ENCODE assay signal across 10 mouse cellular contexts in the genomic region with DNA sequence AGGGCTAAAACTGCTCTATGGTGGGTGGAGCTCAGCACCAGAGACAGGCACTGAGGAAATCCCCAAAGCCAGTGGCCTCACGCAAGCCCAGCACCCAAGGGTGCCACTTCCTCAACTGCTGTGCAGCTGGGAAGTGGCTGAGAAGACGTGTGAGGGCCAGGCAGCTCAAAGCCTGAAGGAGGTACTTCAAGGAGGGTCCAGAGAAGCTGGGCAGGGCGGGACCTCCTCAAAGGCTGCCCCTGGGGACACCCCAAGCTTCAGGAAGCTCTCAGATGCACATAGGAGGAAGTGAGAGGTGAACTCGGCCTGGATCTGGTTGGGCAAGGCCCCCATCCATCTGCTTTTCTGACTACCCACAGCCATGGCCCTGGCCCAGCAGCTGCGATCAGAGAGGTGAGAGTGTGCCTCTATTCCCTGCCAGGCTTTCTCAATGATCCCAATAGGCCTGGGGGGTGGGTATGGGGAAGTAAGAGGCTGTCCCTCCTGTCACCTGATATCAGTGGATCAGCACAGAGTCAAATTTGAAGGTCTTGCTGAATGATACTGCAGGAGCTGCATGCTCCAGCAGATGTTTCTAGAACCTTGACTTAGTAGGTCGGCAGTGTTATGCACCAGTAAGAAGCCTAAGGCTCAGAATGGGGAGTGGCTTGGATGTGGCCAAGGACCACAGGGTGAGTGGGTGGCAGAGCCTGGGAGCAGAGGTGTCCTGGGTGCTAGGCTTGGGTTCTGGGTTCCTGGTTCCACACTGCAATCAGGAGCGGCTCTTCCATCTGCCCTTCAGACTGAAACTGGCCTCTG. TPM values are rescaled to one million over a fixed set of nuclear protein-coding genes. Genes with fewer than 3 reads are reported as not detected.
DNase-seq lines count a peak whose midpoint lies in the region; ATAC-seq and TF ChIP-seq lines count a peak whose summit lies in the region.
"Had no signal": no experiment of that assay in that cellular context is flagged by ENCODE, and none has a peak within 500 bp of the region (broad histone marks: within the 10 kb centered on the region; RNA-seq: fewer than 3 reads in every experiment).

A gene (plus strand): TSS at position 107 of the 798 bp plus-strand sequence.

- no peaks in the 10 kb centered on the region for H3K9me3 ChIP-seq in midbrain, postnatal 0 days (ENCODE audit: low read length)
- H3K9me3 ChIP-seq: hindbrain, embryonic 15.5 days had no signal

- 70% methylated on average over 7 of the region's 7 CpGs for WGBS in midbrain, postnatal 0 days

- H3K4me1 ChIP-seq in midbrain, postnatal 0 days (ENCODE audit: insufficient read depth, low read length), result no peaks in the 10 kb centered on the region
- H3K4me1 ChIP-seq: hindbrain, embryonic 15.5 days had no signal

- H3K4me2 ChIP-seq in midbrain, postnatal 0 days (ENCODE audit: low read depth, low read length, poor library complexity, severe bottlenecking), result no peak within 1 kb of the TSS
- H3K4me2 ChIP-seq: hindbrain, embryonic 15.5 days had no signal

- no peak for TF ChIP-seq CTCF in midbrain, postnatal 0 days (IDR thresholded peaks at IDR 0.05)

- H3K27me3 ChIP-seq in midbrain, postnatal 0 days (ENCODE audit: insufficient read depth, low read length), result no peaks in the 10 kb centered on the region
- H3K27me3 ChIP-seq: hindbrain, embryonic 15.5 days had no signal

- H3K4me3 ChIP-seq in midbrain, postnatal 0 days (ENCODE audit: low read depth, low read length), result no peak within 1 kb of the TSS
- H3K4me3 ChIP-seq: hindbrain, embryonic 15.5 days had no signal

- peak; percentile 81 for ATAC-seq in activated CD4-positive, CD25-positive, alpha-beta regulatory T cell, adult 4 months
- ATAC-seq in megakaryocyte-erythroid progenitor cell, adult 5-6 weeks (replicated peaks; ENCODE audit: low FRiP score, low TSS enrichment, poor library complexity, severe bottlenecking), result 0 out of 2 replicates have a peak, but pooled peaks have one; percentile 35
- no peak for ATAC-seq in midbrain, postnatal 0 days (ENCODE audit: low FRiP score)
- ATAC-seq in frontal cortex, adult (ENCODE audit: low TSS enrichment), result no peak

- H3K27ac ChIP-seq in midbrain, postnatal 0 days (ENCODE audit: low read depth, low read length), result no peak within 1 kb of the TSS
- H3K27ac ChIP-seq: hindbrain, embryonic 15.5 days had no signal

- peak; percentile 85 to 88 for DNase-seq in B cell, adult 2 months
- peak; percentile 87 for DNase-seq in induced T-regulatory cell, adult 2 months (ENCODE audit: low read depth)
- no peak for DNase-seq in midbrain, postnatal 0 days (ENCODE audit: low spot score)
- DNase-seq in cerebellum, adult 9-10 months, result no peak
- DNase-seq in layer of hippocampus, adult 18-20 months (ENCODE audit: low spot score in 2 of 2), result no peak
- DNase-seq: adrenal gland, postnatal 10 days had no signal

- H3K9ac ChIP-seq in midbrain, postnatal 0 days (replicated peaks; ENCODE audit: low read length, poor library complexity, severe bottlenecking), result no peak within 1 kb of the TSS
- H3K9ac ChIP-seq: hindbrain, embryonic 15.5 days had no signal

- no peaks in the 10 kb centered on the region for H3K36me3 ChIP-seq in midbrain, postnatal 0 days (ENCODE audit: insufficient read depth, low read length)
- H3K36me3 ChIP-seq: hindbrain, embryonic 15.5 days had no signal

RNA-seq across cellular contexts. Expression of the gene that starts here (rescaled TPM):
- 100 to 1,000 TPM; 178 to 188 TPM for polyA plus RNA-seq in activated CD4-positive, CD25-positive, alpha-beta regulatory T cell, adult 4 months (2017; shearing (Covaris generic))
- total RNA-seq in megakaryocyte-erythroid progenitor cell, adult 5-6 weeks (2014; fragmentation: Nextera tagmentation), result 2.9 and 6.6 TPM in 2 replicates
- 4.8 TPM in 2 replicates for total RNA-seq in megakaryocyte-erythroid progenitor cell, adult 5-6 weeks (2017)
- total RNA-seq in midbrain, postnatal 0 days (2014; rRNA removed), result 0.22 and 0.42 TPM in 2 replicates
- 0.65 and 1.1 TPM in 2 replicates for polyA plus RNA-seq in midbrain, postnatal 0 days (2015; fragmentation: Nextera tagmentation; extraction: Ambion mirVana)
- 1 to 10 TPM; 1.1 to 1.8 TPM for total RNA-seq in layer of hippocampus, adult 18-20 months (2021)

Comparison
In these comparisons a context has a peak if more than half of its experiments do, and no peak if none do; other contexts are left out.
1. RNA of the gene that starts here (polyA plus RNA-seq): 178 to 188 TPM in activated CD4-positive, CD25-positive, alpha-beta regulatory T cell, adult 4 months; 0.65 to 1.1 TPM in midbrain, postnatal 0 days; every median in the first group is over 10 times any median in the second.
2. DNase-seq: peak in B cell, adult 2 months (2 of 2) and induced T-regulatory cell, adult 2 months (single experiment); none in midbrain, postnatal 0 days (single experiment), cerebellum, adult 9-10 months (single experiment) and layer of hippocampus, adult 18-20 months (0 of 2).
3. ATAC-seq: peak in activated CD4-positive, CD25-positive, alpha-beta regulatory T cell, adult 4 months (single experiment) and megakaryocyte-erythroid progenitor cell, adult 5-6 weeks (single experiment); none in midbrain, postnatal 0 days (single experiment) and frontal cortex, adult (single experiment).